Mouse (Mus musculus) liver, postnatal 0 days (tissue): Measurements from ENCODE around the gene Ddo. TPM values are rescaled to one million over a fixed set of nuclear protein-coding genes. Genes with fewer than 3 reads are reported as not detected.

Source experiments
- ATAC-seq: fragments of 200-750 bp; cut with Nextera tagmentation; 2 replicates; pipeline ENCODE4 v1.8.0; 2017; ENCODE audit warnings: mild to moderate bottlenecking, moderate library complexity
- DNase-seq: peaks from one replicate; pipeline ENCODE4 v3.0.0-alpha.2; 2016
- H3K27ac ChIP-seq: fragments of 300-500 bp; sonication (generic); 2 replicates; pipeline ENCODE4 v1.5.1; 2014; ENCODE audit warnings: antibody characterized with exemption, moderate library complexity, mild to moderate bottlenecking, low read depth
- H3K27me3 ChIP-seq: fragments of 300-500 bp; sonication (generic); 2 replicates; pipeline ENCODE4 v1.6.1; 2014; ENCODE audit warnings: low read length, control low read depth, mixed read lengths; ENCODE audit not compliant: insufficient read depth
- H3K36me3 ChIP-seq: fragments of 300-500 bp; sonication (generic); replicated peaks from 2 replicates; pipeline ENCODE4 v1.6.1; 2014; ENCODE audit warnings: mild to moderate bottlenecking, control low read depth, low read length, moderate library complexity, mixed read lengths; ENCODE audit not compliant: insufficient read depth
- H3K4me1 ChIP-seq: fragments of 300-500 bp; sonication (generic); 2 replicates; pipeline ENCODE4 v1.6.1; 2014; ENCODE audit warnings: antibody characterized with exemption, mild to moderate bottlenecking, control low read depth; ENCODE audit not compliant: insufficient read depth
- H3K4me2 ChIP-seq: fragments of 300-500 bp; sonication (generic); 2 replicates; pipeline ENCODE4 v1.6.1; 2014; ENCODE audit warnings: low read depth, mild to moderate bottlenecking, low read length, moderate library complexity, mixed read lengths
- H3K4me3 ChIP-seq: fragments of 300-500 bp; sonication (generic); 2 replicates; pipeline ENCODE4 v1.5.1; 2014; ENCODE audit warnings: low read depth, low read length
- H3K9ac ChIP-seq: fragments of 300-500 bp; sonication (generic); replicated peaks from 2 replicates; pipeline ENCODE4 v1.6.1; 2014; ENCODE audit warnings: mild to moderate bottlenecking, moderate library complexity
- H3K9me3 ChIP-seq: fragments of 300-500 bp; sonication (generic); 2 replicates; pipeline ENCODE4 v1.6.1; 2016; ENCODE audit warnings: mild to moderate bottlenecking, control low read depth, low read length, mixed read lengths
- CTCF ChIP-seq: sonication (generic); IDR thresholded peaks from 2 replicates; pipeline ENCODE4 v1.5.1; 2016; ENCODE audit warnings: antibody characterized with exemption, low read depth
- EP300 ChIP-seq: IDR thresholded peaks from 2 replicates; pipeline ENCODE4 v1.6.1; 2016; ENCODE audit warnings: antibody characterized with exemption, low read depth, mild to moderate bottlenecking
- WGBS: fragments of 180-500 bp; shearing (Covaris S2); extraction: QIAGEN DNeasy Blood & Tissue Kit; methylation state at CpG from one replicate; pipeline ENCODE4 v1.1.7; 2014; ENCODE audit not compliant: insufficient replicate concordance; 5-methylcytosine and 5-hydroxymethylcytosine counted together
- polyA plus RNA-seq: library from polyadenylated mRNA; unstranded; fragments of >200 nt; fragmentation: Nextera tagmentation; extraction: Ambion mirVana; gene quantifications from 2 replicates; pipeline ENCODE4 v1.2.1, GENCODE M21; 2015

The Ddo gene
- polyA plus RNA-seq, 1 experiment from 2014 or later, result 0.86 TPM

DNA sequence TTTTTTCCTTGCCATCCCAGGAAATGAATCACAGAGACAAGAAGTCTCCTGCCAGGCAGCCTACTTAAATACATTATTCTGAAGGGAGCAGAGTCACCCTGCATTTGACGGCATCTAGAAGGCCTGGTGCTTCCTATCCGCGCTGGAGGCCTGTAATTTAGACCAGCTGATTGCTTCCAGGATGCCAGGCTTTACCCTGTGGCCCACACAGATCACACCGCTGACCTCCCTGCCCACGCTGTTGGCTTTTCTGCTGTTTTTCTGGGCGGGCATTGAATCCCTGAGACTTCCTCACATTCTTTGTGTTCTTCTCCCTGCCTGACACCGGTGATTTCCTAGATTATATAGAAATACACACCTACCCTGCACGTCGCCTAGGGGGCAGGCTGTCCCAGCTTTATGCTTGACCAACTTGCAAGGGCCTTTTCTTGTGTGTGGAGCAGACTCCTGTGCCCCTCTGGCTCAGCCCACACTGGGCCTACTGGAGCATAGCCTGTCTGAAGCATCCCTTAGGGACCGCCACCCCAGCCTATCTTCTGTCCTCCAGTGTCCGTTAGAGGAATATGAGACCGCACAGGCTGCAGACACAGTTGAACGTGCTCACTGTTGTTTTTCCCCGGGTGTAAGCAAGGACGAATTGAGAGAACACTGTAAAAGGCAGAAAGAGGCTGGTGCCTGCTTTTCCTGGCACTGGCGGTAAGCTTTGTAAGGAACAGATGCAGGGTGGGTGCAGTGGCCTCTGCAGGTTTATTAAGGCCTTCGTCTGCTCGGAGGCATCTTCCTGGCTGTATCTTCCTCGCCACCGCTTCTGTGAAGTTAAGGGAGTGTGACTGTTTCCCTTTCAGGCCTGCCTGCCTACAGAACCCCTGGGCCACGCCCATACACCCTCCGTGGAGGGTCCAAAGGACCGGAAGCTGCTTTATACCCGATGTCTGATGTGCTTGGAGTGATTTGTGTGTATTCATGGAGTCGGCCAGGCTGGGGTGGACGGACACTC, 9.3 kb downstream of the Ddo start:
- TF ChIP-seq EP300, result no peak
- TF ChIP-seq CTCF, result 0 out of 2 replicates have a peak, but pooled peaks have one; percentile 9
- WGBS, result 72% methylated on average over 26 of the region's 26 CpGs

DNA sequence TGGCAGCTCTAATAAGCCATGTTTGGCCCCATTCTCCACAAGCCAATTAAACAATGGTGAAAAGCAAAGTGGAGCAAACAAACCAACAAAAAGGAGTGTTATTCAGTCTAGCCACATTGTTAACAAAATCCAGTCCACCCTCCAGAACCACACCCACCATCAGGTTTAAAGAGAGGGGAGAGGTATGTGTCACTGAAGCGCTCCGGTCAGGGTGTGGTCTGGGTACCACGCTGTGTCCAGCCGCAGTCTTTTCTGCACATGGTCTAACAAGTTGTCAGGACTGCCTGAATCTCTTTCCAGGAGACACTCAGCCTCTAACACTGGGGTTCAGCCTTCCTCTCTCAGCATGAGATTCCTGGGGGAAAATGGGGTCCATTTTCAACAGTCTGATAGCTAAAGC, 10.6 kb downstream of the Ddo start:
- TF ChIP-seq EP300 (no peak), CTCF (no peak)
- no peaks in the 10 kb centered on the region for H3K4me1 ChIP-seq
- no peak overlapping the region for H3K4me3 ChIP-seq
- no peak for ATAC-seq
- no peaks in the 10 kb centered on the region for H3K27me3 ChIP-seq
- no peak overlapping the region for H3K9ac ChIP-seq
- H3K9me3 ChIP-seq, result no peaks in the 10 kb centered on the region
- DNase-seq, result no peak
- 93% methylated on average over 4 of the region's 4 CpGs for WGBS
- no peak overlapping the region for H3K27ac ChIP-seq
- H3K4me2 ChIP-seq, result no peak overlapping the region
- no peaks in the 10 kb centered on the region for H3K36me3 ChIP-seq

More for the DNA sequence above, 9.3 kb downstream of the Ddo start:
- Histone ChIP-seq H3K27me3 (no peaks in the 10 kb centered on the region), H3K27ac (no peak overlapping the region), H3K4me2 (no peak overlapping the region), H3K4me1 (no peaks in the 10 kb centered on the region), H3K36me3 (no peaks in the 10 kb centered on the region), H3K9me3 (no peaks in the 10 kb centered on the region), H3K4me3 (no peak overlapping the region), H3K9ac (no peak overlapping the region)
- ATAC-seq, result no peak
- no peak for DNase-seq

DNA sequence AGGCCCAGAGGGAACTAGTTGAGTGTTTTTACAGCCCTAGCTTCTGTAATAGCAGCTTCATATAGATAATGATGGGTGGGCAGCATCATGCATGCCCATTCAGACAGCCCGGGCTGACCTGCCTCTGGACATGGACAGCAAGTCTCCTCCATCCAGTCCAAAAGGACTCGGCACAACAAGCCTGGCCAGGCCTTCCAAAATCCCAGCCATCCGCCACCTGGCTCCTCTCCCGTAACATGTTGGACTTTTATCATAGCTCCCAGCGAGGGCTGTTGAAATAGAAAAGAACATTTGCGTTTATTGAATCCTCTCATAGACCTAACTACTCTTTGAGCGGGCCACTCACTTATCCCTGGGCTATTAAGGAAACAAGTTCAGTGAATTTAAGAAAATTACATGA, 12.1 kb downstream of the Ddo start:
- TF ChIP-seq CTCF (no peak), EP300 (no peak)
- DNase-seq (no peak), ATAC-seq (no peak)
- Histone ChIP-seq H3K4me3 (no peak overlapping the region), H3K27me3 (no peaks in the 10 kb centered on the region), H3K4me1 (no peaks in the 10 kb centered on the region), H3K9ac (no peak overlapping the region), H3K27ac (no peak overlapping the region), H3K36me3 (no peaks in the 10 kb centered on the region), H3K9me3 (no peaks in the 10 kb centered on the region), H3K4me2 (no peak overlapping the region)
- 86% methylated on average over 7 of the region's 7 CpGs for WGBS

DNA sequence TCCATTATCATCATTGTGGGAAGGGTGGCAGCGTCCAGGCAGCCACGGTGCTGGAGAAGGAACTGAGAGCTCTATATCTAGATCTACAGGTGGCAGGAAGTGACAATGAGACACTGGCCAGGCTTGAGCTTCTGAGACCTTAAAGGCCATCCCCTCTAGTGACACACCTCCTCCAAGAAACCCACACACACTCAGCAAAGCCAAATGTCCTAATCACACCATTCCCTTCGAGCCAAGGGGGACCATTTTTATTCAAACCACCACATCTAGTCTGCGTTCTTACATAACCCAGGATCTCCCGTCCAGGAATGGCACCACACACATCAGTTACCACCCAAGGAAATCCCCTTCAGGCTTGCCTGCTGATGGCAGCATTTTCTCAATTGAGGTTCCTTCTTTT, 13.3 kb downstream of the Ddo start:
- no peaks in the 10 kb centered on the region for H3K4me1 ChIP-seq
- TF ChIP-seq CTCF (no peak), EP300 (no peak)
- H3K36me3 ChIP-seq, result no peaks in the 10 kb centered on the region
- no peak overlapping the region for H3K9ac ChIP-seq
- H3K27ac ChIP-seq, result no peak overlapping the region
- no peaks in the 10 kb centered on the region for H3K27me3 ChIP-seq
- H3K4me3 ChIP-seq, result no peak overlapping the region
- no peak overlapping the region for H3K4me2 ChIP-seq
- DNase-seq (no peak), ATAC-seq (no peak)
- 59% methylated on average over 5 of the region's 5 CpGs for WGBS
- H3K9me3 ChIP-seq, result no peaks in the 10 kb centered on the region

DNA sequence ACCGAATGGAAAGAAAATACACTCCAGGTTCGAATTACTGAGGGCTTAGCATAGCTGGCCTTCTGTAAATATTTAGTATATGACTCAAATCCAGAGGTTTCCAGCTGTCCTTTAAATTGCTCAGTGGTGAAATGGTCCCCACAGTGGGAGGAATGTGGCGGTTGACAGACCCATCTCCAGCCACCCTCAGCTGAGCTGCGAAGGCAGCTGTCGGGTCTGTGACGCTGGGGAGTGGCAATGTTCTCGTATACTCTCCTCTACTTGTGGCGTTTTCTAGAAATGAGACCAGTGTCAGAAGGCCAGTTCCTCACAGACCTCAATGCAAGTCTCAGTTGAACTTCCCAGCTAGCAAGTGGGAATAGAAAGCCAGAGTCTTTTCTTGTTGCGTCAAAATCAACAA, 14.6 kb downstream of the Ddo start:
- H3K9ac ChIP-seq, result no peak overlapping the region
- no peak overlapping the region for H3K27ac ChIP-seq
- H3K4me1 ChIP-seq, result no peaks in the 10 kb centered on the region
- ATAC-seq (no peak), DNase-seq (no peak)
- H3K4me2 ChIP-seq, result no peak overlapping the region
- H3K27me3 ChIP-seq, result no peaks in the 10 kb centered on the region
- TF ChIP-seq CTCF (no peak), EP300 (no peak)
- WGBS, result 61% methylated on average over 9 of the region's 9 CpGs
- no peaks in the 10 kb centered on the region for H3K36me3 ChIP-seq
- H3K4me3 ChIP-seq, result no peak overlapping the region
- H3K9me3 ChIP-seq, result no peaks in the 10 kb centered on the region

DNA sequence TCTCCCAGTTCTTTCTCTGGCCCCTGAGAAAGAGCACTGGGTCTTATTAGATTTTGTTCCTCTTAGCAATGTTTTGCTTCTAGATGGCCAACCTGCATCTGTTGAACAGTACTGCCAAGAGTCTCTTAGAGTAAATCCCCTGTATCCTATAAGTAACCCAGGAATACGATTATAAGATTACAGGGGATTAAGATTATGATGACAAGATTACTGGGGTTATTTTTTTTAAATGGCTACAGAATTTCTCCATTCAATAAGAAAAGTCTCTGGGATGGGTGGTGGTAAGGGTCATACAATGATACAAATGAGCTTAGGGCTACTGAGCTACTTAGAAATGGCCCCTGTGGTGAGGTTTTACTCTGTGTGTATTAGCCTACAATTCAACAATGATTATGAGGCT, 15.5 kb downstream of the Ddo start:
- ATAC-seq (no peak), DNase-seq (no peak)
- H3K27ac ChIP-seq, result no peak overlapping the region
- no peak overlapping the region for H3K9ac ChIP-seq
- WGBS, result 77% methylated on average over 1 of the region's 1 CpGs
- H3K9me3 ChIP-seq, result no peaks in the 10 kb centered on the region
- no peak overlapping the region for H3K4me2 ChIP-seq
- no peaks in the 10 kb centered on the region for H3K4me1 ChIP-seq
- no peaks in the 10 kb centered on the region for H3K27me3 ChIP-seq
- H3K4me3 ChIP-seq, result no peak overlapping the region
- TF ChIP-seq EP300 (no peak), CTCF (no peak)
- H3K36me3 ChIP-seq, result no peaks in the 10 kb centered on the region
